In genomic region chr17:71495784-71496183, GRCm38 (mm10) we compare ENCODE assay signal across 22 mouse cellular contexts.
"Had no signal": no experiment of that assay in that cellular context is flagged by ENCODE, and none has a peak within 500 bp of the region (broad histone marks: within the 10 kb centered on the region; RNA-seq: fewer than 3 reads in every experiment).

No protein-coding gene starts in this region.

- H3K4me3 ChIP-seq: limb, embryonic 10.5 days; limb, embryonic 13.5 days; liver, embryonic 12.5 days; liver, embryonic 15.5 days; lung, embryonic 15.5 days; megakaryocyte, embryonic 14.5 days; midbrain, embryonic 10.5 days; midbrain, embryonic 13.5 days; myocyte had no signal

- ATAC-seq: liver, embryonic 12.5 days; midbrain, embryonic 13.5 days; midbrain, embryonic 16.5 days had no signal

- DNase-seq: kidney, postnatal 14 days; kidney, postnatal 4 days; layer of hippocampus, adult 9-11 months; liver; lung, adult 18-20 months; lung, postnatal 10 days; lung, postnatal 36 days; retina, postnatal 1 day; right cerebral cortex, postnatal 25 days; spleen, adult 18-20 months; thymus, adult 18-20 months; thymus, postnatal 36 days had no signal

- H3K9me3 ChIP-seq: limb, embryonic 10.5 days; limb, embryonic 13.5 days; liver, embryonic 12.5 days; liver, embryonic 15.5 days; lung, embryonic 15.5 days; megakaryocyte, embryonic 14.5 days; midbrain, embryonic 10.5 days; midbrain, embryonic 13.5 days had no signal

- H3K9ac ChIP-seq: limb, embryonic 13.5 days; liver, embryonic 12.5 days; liver, embryonic 15.5 days; lung, embryonic 15.5 days; midbrain, embryonic 13.5 days had no signal

- H3K27me3 ChIP-seq: limb, embryonic 13.5 days; liver, embryonic 12.5 days; liver, embryonic 15.5 days; lung, embryonic 15.5 days; megakaryocyte, embryonic 14.5 days; midbrain, embryonic 13.5 days had no signal

- H3K4me1 ChIP-seq: limb, embryonic 10.5 days; limb, embryonic 13.5 days; lung, embryonic 15.5 days; midbrain, embryonic 10.5 days; midbrain, embryonic 13.5 days had no signal

- H3K4me2 ChIP-seq: limb, embryonic 13.5 days; liver, embryonic 12.5 days; liver, embryonic 15.5 days; lung, embryonic 15.5 days; midbrain, embryonic 13.5 days had no signal

- H3K27ac ChIP-seq: limb, embryonic 10.5 days; limb, embryonic 13.5 days; liver, embryonic 12.5 days; liver, embryonic 15.5 days; lung, embryonic 15.5 days; midbrain, embryonic 10.5 days; midbrain, embryonic 13.5 days had no signal
